Mouse (Mus musculus): ENCODE data around the gene Zscan10.

Gene Zscan10

DNA sequence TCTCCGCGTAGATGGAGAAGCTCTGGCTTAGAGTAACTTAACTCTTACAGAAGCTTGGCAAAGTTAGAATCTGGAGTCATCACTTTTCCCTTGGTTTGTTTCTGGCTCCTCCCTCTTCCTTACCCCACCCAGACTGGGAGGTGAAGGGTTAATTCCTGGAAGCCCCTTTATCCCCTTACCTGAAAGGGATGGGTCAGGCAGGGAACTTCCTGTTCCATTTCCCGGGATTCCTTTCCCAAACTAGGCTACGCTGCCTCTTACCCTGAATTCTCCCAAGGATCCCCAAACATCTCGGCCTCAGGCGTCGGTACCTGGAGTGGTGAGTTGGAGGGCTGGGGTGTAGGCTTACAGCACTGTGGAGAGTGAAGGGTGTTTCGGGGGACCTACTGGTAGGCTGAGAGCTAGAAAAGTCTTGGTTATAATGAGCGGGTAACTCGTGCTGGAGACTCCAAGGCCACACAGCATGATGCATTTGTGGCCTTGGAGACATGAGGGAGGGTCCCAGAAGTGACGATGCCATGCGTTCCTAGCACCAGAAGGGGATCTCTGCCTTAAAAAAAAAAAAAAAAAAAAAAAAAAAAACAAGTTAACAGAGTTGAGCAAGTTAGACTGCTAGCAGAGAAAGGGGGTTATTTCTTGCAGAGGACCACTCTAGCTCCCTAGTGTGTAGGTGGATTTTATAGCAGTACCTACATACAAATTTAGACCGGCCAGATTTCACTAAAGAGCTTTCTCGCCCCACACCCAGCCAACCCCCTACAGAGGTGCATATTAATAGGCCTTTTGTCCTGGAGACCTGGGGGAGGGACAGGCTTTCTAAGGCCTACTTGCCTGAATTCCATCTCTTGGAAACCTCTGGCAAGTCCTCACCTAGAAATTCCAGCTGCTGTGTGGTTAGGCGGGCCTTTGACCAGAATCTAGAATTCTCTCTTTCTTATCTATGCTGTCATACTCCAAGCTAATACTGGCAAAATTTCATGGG is at the start of gene Zscan10:
Gene Zscan10 (plus strand): TSS at position 216 of the 982 bp plus-strand sequence.
- DNase-seq: no peak

DNA sequence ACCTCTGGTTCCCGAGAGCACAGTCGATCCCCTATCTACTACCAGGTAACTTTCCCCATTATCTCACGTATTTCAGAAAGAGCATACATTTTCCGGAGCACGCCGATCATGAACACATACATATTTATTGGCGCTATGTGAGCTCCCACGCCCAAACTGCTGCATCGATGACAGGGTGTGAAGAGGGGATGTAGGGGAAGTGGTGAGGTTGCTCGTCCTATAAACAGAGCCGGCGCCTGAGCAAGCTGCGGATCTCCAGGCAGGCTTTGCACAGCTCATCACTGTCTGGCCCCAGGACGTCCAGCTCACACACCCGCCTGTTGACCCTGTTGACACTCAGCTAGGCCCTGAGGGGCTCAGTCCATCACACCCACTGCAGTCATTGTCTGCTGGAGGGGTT is 49.8 kb upstream of the Zscan10 start:
- DNase-seq: no peak

DNA sequence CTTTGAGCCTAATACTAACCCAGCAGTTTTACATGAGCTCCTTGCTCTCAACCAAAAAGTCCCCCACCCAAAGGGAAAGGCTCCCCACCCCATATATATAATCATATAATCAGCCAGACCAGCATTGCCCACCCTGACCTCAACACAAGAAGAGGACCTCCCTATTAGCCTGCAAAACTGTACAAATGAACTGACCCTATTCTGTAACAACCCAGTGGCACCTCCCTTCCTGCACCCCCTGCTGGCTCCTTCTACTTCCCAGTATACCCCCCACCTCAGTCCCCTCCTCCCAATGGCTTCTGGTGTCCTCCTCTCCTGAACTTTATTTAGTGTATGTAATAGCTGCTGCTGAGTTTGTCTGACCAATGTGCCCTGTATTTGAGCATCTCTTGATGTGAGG is 49.2 kb upstream of the Zscan10 start:
- DNase-seq: no peak

DNA sequence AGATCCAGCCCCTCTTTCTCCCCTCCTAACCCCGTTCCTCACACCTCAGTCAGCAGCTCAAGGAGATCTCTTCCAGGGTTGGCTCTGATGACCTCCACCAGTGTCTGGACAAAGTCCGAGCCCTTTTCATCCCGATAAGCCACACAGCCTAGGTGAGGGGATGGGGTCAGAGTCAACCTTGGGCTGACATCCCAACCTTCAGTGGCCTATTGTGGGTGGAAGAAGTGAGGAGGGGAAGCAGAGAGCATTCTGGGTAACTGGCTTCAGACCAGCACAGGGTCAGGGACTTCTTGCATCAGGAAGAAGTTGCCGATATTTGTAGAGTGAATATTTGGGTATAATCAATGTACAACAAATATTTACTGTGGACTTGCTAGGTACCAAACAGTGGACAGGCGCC is 48.7 kb upstream of the Zscan10 start:
- DNase-seq: no peak

DNA sequence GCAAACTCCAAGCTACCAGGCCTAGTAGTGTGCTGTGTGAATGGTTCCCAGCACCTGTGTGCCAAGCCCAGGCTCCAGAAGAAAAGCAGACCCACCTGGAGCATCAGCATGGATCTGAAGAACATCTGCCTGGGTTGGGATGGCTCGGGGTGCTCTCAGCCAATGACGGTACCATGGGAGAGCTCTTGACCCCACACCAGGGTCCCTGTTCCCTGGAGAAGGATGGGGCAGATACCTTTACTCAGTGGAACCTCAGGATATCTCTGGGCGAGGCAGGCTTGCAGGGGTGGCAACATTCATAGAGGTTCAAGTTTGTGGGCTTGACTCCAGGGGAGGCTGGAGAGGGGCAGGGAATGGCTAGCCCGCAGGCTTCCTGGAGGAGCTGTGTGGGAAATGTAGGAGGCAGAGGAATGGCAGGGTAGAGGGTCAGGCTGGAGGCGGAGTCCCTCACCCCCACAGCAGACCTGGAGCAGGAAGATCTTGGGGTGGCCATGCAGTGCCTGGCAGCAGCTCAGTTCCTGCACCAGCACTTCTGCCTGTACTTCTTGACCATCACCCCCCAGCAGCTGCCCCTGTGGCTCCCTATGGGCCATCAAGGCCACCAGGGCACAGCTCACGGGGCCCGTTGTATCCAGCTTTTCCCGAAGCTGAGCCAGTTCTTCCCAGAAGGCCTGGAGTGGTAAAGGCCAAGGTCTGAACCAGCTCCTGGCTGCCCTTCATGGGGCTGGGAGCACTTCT is 47.6 kb upstream of the Zscan10 start:
- DNase-seq: no peak

DNA sequence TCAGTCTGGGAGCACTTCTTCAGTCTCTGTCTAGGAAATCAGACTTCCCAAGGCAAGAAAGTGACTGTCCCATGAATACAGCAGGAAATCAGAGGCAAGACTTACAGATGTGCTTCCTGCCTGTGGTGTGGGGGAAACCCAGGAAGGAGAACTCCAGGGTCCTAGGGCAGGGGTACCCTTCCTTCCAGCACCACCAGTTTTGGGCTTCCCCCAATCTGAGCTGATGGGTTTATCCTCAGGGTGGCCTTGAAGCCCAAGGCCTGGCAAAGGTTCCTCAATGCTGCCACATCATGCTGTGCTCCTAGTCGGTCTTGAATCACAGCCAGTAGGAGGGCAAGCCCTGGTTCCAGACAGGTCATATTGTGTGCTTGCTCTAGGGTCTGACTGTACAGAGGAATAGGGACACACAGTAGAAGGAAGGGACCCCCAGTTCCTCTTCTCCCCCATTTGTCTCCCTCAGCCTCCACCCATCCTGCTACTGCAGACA is 47.0 kb upstream of the Zscan10 start:
- no peak for DNase-seq

DNA sequence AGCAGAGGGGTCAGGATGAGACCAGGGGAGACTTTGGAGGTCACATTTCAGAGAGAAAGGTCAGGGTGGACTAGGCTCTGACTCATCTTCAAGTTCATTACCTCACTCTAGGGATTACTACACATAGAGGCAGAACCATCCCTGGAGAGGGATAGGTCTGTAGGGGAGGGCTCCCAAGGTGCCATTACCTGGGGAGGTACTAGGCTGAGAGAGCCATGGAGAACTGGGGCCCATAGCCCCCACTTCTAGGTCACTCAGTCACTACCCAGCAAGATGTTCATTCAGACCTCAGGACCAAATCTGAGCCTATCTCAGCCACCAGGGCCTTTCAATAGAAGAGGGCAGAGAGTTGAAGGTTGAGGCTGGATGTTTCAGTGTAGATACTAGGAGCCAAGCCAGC is 46.3 kb upstream of the Zscan10 start:
- DNase-seq: no peak

DNA sequence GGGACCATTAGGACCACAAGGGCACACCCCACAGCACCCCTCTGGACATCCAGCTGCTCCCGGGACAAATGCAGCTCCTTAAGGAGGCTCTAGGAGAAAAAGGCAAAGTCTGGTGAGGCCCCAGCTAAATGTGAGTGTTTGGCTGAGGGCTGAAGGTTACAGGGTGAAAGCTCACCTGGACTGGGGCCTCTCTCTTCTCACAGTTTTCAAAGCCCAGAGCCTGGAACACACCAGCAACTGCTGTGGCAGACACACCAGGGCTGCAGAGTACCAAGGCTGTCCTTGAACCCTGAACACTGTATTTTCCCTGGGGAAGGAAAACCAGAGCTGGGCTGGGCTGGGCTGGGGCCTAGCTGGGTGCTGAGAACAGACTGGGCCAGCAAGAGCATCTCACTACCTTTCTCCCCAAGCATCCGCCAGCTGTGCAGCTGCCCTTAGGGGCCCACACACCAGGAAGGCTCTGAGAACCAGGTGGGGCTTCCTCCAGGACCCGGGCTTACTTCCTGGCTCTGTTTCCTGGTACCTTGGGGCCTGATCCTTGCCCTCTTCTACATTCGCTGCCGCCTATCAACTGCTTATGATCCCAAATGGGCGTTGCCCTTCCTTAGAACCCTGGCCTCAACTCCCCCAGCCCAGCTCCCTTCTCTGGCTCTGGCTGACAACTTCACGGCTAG is 45.3 kb upstream of the Zscan10 start:
- DNase-seq: no peak

DNA sequence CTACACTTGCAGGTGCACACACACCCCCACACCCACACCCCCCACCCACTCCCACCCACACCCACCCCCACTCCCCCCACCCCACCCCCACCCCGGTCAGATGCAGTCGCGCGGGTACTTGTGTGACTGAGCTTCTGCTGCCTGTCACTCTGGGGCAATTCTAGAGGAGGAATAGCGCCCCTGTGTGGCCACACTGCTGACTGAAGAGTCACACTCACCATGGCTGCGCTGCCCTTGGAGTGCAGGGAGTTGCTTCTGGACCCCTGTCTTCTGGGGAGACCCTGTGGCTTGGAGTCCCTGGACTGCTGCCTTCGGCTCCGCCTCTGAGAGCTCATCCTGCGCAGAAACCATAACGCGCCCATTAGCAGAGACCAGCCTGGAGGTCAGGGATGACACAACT is 40.9 kb upstream of the Zscan10 start:
- DNase-seq: peak in 1 of 2 experiments; percentile 39

DNA sequence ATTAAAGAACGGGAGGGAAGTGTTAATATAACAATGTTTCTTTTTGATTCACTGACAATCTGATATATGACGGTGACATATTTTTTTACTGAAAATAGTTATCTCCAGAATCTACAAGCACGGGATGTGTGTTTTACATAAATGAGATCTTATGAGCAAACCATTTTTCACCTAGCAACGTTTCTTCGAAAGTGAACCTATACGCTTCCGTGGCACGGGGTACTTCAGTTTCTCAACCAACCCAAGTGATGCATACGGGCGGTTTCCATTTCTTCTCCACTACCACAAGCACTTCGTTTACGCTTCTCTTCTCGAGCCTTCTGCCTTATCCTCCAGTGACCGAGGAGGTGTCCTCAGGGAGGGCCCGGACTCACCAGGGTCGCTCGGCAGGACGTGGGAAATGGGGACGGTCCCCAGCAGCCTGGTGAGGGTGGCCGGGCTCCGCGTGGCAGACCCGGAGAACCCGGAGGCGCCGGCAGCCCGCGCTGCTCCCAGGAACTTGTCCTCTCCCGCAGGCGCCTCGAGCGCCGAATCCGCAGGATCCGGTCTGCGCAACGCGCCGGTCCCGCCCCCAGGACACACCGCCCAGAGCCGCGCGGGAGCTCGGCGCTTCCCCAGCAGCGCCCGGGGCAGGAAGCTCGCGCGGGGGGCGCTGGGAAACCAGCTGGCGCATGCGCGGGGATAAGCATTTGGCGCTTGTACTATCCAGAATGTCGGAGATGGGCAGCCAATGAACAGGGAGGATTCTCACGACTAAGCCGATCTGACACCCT is 36.9 kb upstream of the Zscan10 start, which contains the start of gene Zfp213:
Gene Zfp213 (minus strand): TSS at position 644 of the 773 bp plus-strand sequence.
- peak; percentile 94 to 95 for DNase-seq

DNA sequence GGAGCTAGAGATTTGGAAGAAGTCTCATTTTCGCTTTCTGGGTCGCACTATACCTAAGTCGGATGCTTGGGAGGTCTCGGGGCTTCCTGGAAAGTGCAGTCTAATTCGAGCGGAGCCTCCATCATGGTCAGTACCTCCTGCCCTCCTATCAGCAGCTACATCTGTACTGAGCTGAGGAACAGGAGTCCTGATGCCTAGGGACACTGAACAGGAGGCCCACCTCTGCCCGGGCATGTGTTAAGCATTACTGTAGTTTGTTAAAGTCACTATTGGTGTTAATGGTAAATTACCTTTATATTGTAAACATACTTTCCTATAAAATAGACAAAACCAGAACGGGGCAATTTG is 36.3 kb upstream of the Zscan10 start:
- DNase-seq: no peak

DNA sequence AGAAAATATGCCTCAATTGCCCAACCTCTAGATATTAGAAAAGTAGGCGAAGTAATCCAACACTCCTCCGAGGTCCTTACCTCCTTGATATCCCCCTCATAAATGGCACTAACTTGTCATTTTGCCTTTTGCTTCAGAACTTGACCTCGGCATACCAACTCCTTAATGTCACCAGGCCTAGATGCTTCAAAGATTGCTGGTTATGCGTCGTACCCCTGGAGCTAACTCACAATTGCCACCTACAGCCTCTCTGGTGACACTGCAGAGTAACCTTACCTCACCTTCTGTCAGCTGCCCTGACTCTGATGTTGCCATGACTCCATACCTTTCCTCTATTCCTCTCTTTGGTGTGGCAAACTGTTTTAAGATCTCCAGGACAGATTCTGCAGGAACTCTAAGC is 33.9 kb upstream of the Zscan10 start:
- no peak for DNase-seq

DNA sequence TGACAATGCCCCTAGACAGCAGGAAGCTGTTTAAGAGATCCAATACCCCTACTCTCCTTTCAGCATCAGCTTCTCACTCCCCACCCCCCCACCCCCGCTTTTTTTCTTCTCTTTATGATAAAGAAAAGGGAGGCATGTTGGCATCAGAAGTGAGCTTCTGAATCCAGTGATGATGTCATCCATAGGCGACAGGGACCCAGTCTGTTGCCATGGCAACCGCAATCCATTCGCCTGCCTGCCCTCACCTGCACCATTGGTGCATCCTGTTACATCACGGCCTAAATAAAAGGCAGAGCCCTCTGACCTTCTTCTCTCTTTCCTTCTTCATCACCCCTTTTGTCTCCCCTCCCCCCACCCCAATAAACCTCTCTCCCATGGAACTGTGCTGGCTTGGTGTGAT is 32.3 kb upstream of the Zscan10 start:
- DNase-seq: no peak

DNA sequence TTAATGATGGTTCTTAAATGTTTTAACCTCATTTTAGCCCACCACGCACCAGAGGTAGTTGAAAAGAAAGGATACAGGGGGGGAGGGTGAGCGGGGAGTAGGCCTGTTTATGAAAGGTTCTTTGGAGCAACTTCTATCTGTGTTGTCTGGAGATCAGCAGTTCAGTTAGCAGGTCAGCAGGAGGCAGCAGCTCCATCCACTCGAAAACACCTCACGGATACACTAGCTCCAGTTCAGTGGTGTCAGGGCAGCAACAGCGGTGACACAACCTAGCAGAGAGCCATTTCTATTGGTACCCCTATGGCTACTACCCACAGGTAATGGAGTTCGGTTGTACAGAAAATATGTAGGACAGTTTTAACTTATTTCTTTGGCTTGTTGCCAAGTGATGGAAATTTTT is 30.6 kb upstream of the Zscan10 start:
- DNase-seq: peak in 1 of 2 experiments; percentile 56

DNA sequence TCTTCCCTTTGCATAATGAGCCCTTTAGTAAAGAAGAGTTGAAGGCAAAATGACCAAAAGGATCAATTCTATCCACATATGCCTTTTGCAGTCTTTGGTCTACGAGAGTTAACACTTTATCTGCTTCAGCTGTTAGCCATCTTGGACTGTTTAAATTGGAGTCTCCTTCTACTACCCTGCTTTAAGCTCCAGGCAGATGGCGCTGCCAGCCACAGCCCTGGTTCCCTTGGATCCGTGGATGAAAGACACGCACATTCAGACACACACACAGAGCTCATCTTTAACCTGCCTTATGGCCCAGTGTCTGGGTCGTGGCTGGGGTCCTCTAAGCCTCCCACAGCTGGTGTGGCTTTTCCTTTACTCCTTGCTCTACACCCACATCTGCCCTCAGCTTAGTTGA is 29.6 kb upstream of the Zscan10 start:
- no peak for DNase-seq

DNA sequence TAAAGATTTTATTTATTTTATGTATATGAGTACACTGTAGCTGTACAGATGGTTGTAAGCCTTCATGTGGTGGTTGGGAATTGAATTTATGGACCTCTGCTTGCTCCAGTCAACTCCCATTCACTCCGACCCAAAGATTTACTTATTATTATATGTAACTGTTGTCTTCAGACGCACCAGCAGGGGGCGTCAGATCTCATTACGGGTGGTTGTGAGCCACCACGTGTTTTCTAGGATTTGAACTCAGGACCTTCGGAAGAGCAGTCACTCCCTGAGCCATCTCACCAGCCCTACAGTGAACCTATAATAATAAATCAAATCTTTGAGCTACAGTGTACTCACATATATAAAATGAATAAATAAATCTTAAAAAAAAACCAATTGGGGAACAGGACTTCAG is 28.6 kb upstream of the Zscan10 start:
- no peak for DNase-seq

DNA sequence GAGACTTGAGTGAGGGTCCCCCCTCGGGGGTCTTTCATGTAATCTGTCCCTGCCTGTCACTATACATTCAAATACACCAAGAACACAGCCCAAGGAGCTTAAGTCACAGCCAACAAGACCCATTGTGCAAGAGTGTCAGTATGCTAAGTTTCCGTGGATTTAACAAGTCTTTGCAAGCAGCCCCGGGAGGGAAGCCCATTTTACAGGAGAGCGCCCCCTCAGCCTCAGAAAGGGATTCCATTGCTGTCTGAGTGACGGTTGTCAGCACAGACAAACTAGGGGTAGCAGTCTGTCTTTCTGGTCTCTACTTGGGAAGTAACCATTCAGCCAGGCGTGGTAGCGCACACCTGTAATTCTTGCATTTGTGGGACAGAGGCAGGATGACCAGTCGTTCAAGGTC is 26.5 kb upstream of the Zscan10 start:
- no peak for DNase-seq

DNA sequence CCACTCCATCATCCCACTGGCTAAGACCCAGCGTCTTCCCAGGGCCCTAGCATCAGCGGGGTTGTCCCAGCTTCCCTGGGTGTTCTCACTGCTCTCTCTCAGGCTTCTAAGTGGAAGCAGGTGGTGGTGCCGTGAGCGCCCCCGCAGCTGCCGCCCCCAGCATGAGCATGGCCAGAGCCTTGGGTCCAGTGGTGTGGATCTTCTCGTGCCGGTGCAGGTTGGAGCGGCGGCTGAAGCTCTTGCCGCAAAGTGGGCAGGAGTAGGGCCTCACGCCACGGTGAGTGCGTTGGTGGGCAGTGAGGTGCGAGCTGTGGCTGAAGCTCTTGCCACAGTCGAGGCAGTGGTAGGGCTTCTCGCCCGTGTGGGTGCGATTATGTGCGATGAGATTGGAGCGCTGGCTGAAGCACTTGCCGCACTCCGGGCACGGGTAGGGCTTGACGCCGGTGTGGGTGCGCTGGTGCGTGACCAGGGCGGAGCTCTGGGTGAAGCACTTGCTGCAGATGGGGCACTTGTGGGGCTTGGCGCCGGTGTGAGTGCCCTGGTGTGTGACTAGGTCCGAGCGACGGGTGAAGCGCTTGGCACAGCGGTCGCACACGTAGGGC is 24.6 kb upstream of the Zscan10 start:
- no peak for DNase-seq

DNA sequence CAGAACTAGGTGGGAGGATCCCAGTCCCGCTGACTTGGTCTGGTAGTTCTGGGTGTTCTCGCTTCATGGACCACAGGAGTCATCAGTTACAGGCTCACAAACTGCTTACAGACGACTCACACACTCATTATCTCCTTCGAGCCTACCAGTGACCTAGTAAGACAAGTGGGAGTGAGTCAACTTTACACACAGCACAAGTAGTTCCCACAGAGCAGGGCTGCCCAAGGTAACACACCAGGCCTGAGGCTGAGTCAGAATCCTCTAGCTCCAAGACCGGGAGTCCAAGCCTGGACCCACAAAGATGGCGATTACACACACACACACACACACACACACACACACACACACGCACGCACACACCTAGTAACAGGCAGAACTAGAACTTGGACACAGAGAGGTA is 15.9 kb upstream of the Zscan10 start:
- DNase-seq: no peak

DNA sequence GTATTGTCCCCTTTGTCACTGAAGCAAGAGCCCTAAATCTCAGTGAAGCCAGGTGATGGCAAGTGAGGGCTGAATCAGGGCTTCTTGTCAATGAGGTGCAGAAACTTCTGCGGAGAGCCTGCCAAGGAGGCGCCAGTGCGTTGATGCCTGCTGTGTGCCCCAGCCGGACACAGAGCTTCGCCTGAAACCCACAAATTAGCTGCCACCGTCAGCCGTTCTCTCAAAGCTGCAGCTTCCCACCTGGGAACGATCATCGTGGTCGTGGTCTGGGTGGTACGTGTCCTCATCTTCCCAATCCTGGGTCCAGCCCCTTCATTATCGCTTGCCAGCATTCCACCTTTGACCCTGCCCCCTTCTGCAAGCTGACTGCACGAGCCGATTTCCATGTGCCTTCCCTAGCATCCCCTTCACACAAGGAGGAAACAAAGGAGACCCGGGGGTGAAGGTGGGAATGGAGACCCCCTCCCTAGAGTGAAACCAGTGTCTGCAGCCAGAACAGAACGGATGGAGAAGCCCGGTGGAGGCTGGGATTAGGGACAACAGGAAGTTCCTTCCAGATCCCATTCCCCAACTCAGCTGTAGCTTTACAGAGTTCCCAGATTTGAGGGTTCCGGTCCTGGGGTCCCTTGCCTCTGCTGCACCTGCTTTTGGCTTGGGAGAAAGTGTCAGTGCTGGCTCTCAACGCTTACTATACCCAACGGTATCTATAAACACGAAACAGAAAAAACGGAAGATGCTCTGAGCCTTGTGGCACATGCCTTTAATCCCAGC is 14.8 kb upstream of the Zscan10 start:
- DNase-seq: peak; percentile 38 to 44

DNA sequence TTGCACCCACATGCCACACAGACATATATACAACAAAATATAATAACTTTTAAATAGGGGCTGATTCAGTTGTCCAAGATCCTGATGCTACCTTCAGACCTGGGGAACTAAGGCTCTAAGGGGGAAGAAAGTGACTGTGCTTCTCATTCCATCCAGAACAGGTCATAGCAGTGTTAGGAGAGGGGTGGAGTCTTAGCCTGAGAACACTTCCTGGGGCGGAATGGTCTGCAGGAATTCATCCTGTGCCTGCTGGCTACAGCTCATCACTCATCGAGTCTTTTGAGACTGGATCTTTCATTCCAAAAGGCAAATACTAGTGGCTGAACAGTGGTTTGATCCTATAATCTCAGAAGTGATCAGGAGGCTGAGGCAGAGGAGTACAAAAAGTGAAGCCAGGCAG is 13.4 kb upstream of the Zscan10 start:
- no peak for DNase-seq

Data from kidney, adult 8-10 months (tissue).